In genomic region chr10:117884760-117885159, GRCm38 (mm10) we compare ENCODE assay signal across 21 mouse cellular contexts.
"Had no signal": no experiment of that assay in that cellular context is flagged by ENCODE, and none has a peak within 500 bp of the region (broad histone marks: within the 10 kb centered on the region; RNA-seq: fewer than 3 reads in every experiment).

No protein-coding gene starts in this region.

- H3K4me2 ChIP-seq: intestine, embryonic 15.5 days; kidney, embryonic 15.5 days; limb, embryonic 13.5 days; liver, embryonic 12.5 days; liver, embryonic 15.5 days; midbrain, embryonic 13.5 days; neural tube, embryonic 13.5 days; stomach, embryonic 15.5 days had no signal

- H3K9me3 ChIP-seq: intestine, embryonic 15.5 days; kidney, embryonic 15.5 days; limb, embryonic 13.5 days; liver, embryonic 12.5 days; liver, embryonic 15.5 days; midbrain, embryonic 13.5 days; neural tube, embryonic 13.5 days; stomach, embryonic 15.5 days had no signal

- H3K4me1 ChIP-seq: intestine, embryonic 15.5 days; liver, embryonic 12.5 days; liver, embryonic 15.5 days; midbrain, embryonic 13.5 days; stomach, embryonic 15.5 days had no signal

- H3K27me3 ChIP-seq: intestine, embryonic 15.5 days; kidney, embryonic 15.5 days; limb, embryonic 13.5 days; liver, embryonic 12.5 days; liver, embryonic 15.5 days; midbrain, embryonic 13.5 days; neural tube, embryonic 13.5 days; stomach, embryonic 15.5 days had no signal

- DNase-seq: kidney, adult 11 months; kidney, adult 8-10 months; kidney, postnatal 10 days; kidney, postnatal 36 days; left cerebral cortex, postnatal 4 days; liver; retina, postnatal 1 day; right cerebral cortex, postnatal 25 days; spleen, adult 18-20 months; thymus, postnatal 25 days had no signal

- H3K36me3 ChIP-seq: intestine, embryonic 15.5 days; kidney, embryonic 15.5 days; limb, embryonic 13.5 days; liver, embryonic 12.5 days; liver, embryonic 15.5 days; midbrain, embryonic 13.5 days; neural tube, embryonic 13.5 days; stomach, embryonic 15.5 days had no signal

- H3K27ac ChIP-seq: intestine, embryonic 15.5 days; kidney, embryonic 15.5 days; limb, embryonic 13.5 days; liver, embryonic 12.5 days; liver, embryonic 15.5 days; macrophage; midbrain, embryonic 13.5 days; neural tube, embryonic 13.5 days; stomach, embryonic 15.5 days had no signal

- ATAC-seq: intestine, embryonic 15.5 days; midbrain, embryonic 13.5 days; midbrain, embryonic 16.5 days had no signal

- H3K4me3 ChIP-seq: intestine, embryonic 15.5 days; kidney, embryonic 15.5 days; limb, embryonic 13.5 days; liver, embryonic 12.5 days; liver, embryonic 15.5 days; midbrain, embryonic 13.5 days; myocyte; neural tube, embryonic 13.5 days; stomach, embryonic 15.5 days had no signal

- H3K9ac ChIP-seq: intestine, embryonic 15.5 days; kidney, embryonic 15.5 days; limb, embryonic 13.5 days; liver, embryonic 12.5 days; liver, embryonic 15.5 days; midbrain, embryonic 13.5 days; neural tube, embryonic 13.5 days; stomach, embryonic 15.5 days had no signal
